Mouse (Mus musculus) CH12.LX (cell line): ENCODE results near the gene B4galt2. TPM values are rescaled to one million over a fixed set of nuclear protein-coding genes. Genes with fewer than 3 reads are reported as not detected.

Experiments used
- DNase-seq: peaks from one replicate; pipeline ENCODE4 v3.0.0-alpha.2; 2013; ENCODE audit errors: extremely low read depth
- H3K27ac ChIP-seq: 2 replicates; pipeline ENCODE4 v1.5.1; 2012; ENCODE audit warnings: low read depth, mild to moderate bottlenecking, control low read depth, moderate library complexity; ENCODE audit not compliant: insufficient read depth
- H3K27me3 ChIP-seq: replicated peaks from 2 replicates; pipeline ENCODE3; 2012; ENCODE audit warnings: inconsistent platforms
- H3K36me3 ChIP-seq, 2 experiments: replicated peaks in 1 of 2; 2 replicates each; pipeline versions ENCODE3 to v1.6.1; 2012; ENCODE audit warnings: inconsistent platforms in 1 of 2, low read length in 1 of 2, mild to moderate bottlenecking in 1 of 2, mixed read lengths in 1 of 2, moderate library complexity in 1 of 2; ENCODE audit not compliant: control insufficient read depth in 1 of 2, insufficient read depth in 1 of 2
- H3K4me1 ChIP-seq, 2 experiments: 2 replicates each; pipeline ENCODE4 v1.6.1; 2012; ENCODE audit warnings: inconsistent platforms in 1 of 2, moderate library complexity in 1 of 2; ENCODE audit not compliant: insufficient read depth in 2 of 2, control insufficient read depth in 1 of 2
- H3K4me2 ChIP-seq: 2 replicates; pipeline ENCODE4 v1.6.1; 2012; ENCODE audit warnings: low read depth, mild to moderate bottlenecking, control low read depth; ENCODE audit not compliant: poor library complexity, insufficient read depth, severe bottlenecking
- H3K4me3 ChIP-seq, 3 experiments: fragments of 150-350 bp in 1 of 3; sonication (generic) in 1 of 3; replicated peaks in 1 of 3; 2 replicates each; pipeline versions ENCODE3 to v1.5.1; 2011 to 2012; ENCODE audit warnings: low read depth in 2 of 3, low read length in 2 of 3, mild to moderate bottlenecking in 2 of 3, moderate library complexity in 2 of 3, control low read depth in 1 of 3, improper control_type of control experiment in 1 of 3, inconsistent platforms in 1 of 3, mixed read lengths in 1 of 3; ENCODE audit not compliant: poor library complexity in 1 of 3
- H3K79me2 ChIP-seq: replicated peaks from 2 replicates; pipeline ENCODE4 v1.6.1; 2012; ENCODE audit warnings: mild to moderate bottlenecking, moderate library complexity; ENCODE audit not compliant: control insufficient read depth, poor library complexity, insufficient read depth, severe bottlenecking; ENCODE audit errors: extremely low read depth
- H3K9ac ChIP-seq: 2 replicates; pipeline ENCODE4 v1.6.1; 2012; ENCODE audit warnings: low read depth, mild to moderate bottlenecking, control low read depth, moderate library complexity; ENCODE audit not compliant: insufficient read depth
- H3K9me3 ChIP-seq: replicated peaks from 2 replicates; pipeline ENCODE3; 2012; ENCODE audit warnings: low read length, inconsistent platforms, mixed read lengths
- CHD1 ChIP-seq: IDR thresholded peaks from 2 replicates; pipeline ENCODE4 v1.6.1; 2012; ENCODE audit warnings: low read depth, low read length, improper control_type of control experiment, inconsistent platforms
- CHD2 ChIP-seq: IDR thresholded peaks from 2 replicates; pipeline ENCODE4 v1.6.1; 2011; ENCODE audit warnings: low read length, improper control_type of control experiment
- E2F4 ChIP-seq: IDR thresholded peaks from 2 replicates; pipeline ENCODE4 v1.6.1; 2011; ENCODE audit warnings: low read depth, low read length, improper control_type of control experiment; ENCODE audit not compliant: insufficient replicate concordance
- GABPA ChIP-seq: IDR thresholded peaks from 2 replicates; pipeline ENCODE4 v1.6.1; 2012; ENCODE audit warnings: low read depth, low read length, improper control_type of control experiment, inconsistent platforms; ENCODE audit not compliant: insufficient replicate concordance
- HCFC1 ChIP-seq: IDR thresholded peaks from 2 replicates; pipeline ENCODE4 v1.6.1; 2012; ENCODE audit warnings: low read depth, mild to moderate bottlenecking, inconsistent platforms, low read length, improper control_type of control experiment
- JUN ChIP-seq: IDR thresholded peaks from 2 replicates; pipeline ENCODE4 v1.6.1; 2011; ENCODE audit warnings: low read depth, mild to moderate bottlenecking, low read length, improper control_type of control experiment, moderate library complexity; ENCODE audit not compliant: insufficient read depth
- JUND ChIP-seq: conservative IDR thresholded peaks from 2 replicates; pipeline ENCODE4 v1.6.1; 2011; ENCODE audit warnings: low read depth, low read length, improper control_type of control experiment
- MAZ ChIP-seq: IDR thresholded peaks from 2 replicates; pipeline ENCODE4 v1.6.1; 2012; ENCODE audit warnings: low read depth, mild to moderate bottlenecking, inconsistent platforms, low read length, improper control_type of control experiment, moderate library complexity
- MXI1 ChIP-seq: IDR thresholded peaks from 2 replicates; pipeline ENCODE4 v1.6.1; 2011; ENCODE audit warnings: mild to moderate bottlenecking, low read depth, low read length, improper control_type of control experiment
- MYC ChIP-seq: IDR thresholded peaks from 2 replicates; pipeline ENCODE4 v1.6.1; 2011; ENCODE audit warnings: low read depth, mild to moderate bottlenecking, improper control_type of control experiment, low read length
- NRF1 ChIP-seq: IDR thresholded peaks from 2 replicates; pipeline ENCODE4 v1.6.1; 2014; ENCODE audit warnings: low read depth, mild to moderate bottlenecking, inconsistent platforms, low read length, improper control_type of control experiment, moderate library complexity
- POLR2AphosphoS2 ChIP-seq: IDR thresholded peaks from 2 replicates; pipeline ENCODE4 v1.6.1; 2011; ENCODE audit warnings: low read depth, low read length, improper control_type of control experiment
- RCOR1 ChIP-seq: conservative IDR thresholded peaks from 2 replicates; pipeline ENCODE4 v1.6.1; 2012; ENCODE audit warnings: low read depth, mild to moderate bottlenecking, inconsistent platforms, low read length, improper control_type of control experiment
- SMC3 ChIP-seq: IDR thresholded peaks from 2 replicates; pipeline ENCODE4 v1.6.1; 2011; ENCODE audit warnings: low read depth, low read length, improper control_type of control experiment
- TCF12 ChIP-seq: IDR thresholded peaks from 2 replicates; pipeline ENCODE4 v1.6.1; 2014; ENCODE audit warnings: low read depth, mild to moderate bottlenecking, inconsistent platforms, low read length, improper control_type of control experiment
- UBTF ChIP-seq: IDR thresholded peaks from 2 replicates; pipeline ENCODE4 v1.6.1; 2012; ENCODE audit warnings: low read depth, mild to moderate bottlenecking, inconsistent platforms, low read length, improper control_type of control experiment, moderate library complexity
- USF1 ChIP-seq: IDR thresholded peaks from 2 replicates; pipeline ENCODE4 v1.6.1; 2014; ENCODE audit warnings: low read depth, mild to moderate bottlenecking, inconsistent platforms, low read length, improper control_type of control experiment
- ZC3H11A ChIP-seq: IDR thresholded peaks from 2 replicates; pipeline ENCODE4 v1.6.1; 2012; ENCODE audit warnings: low read depth, mild to moderate bottlenecking, inconsistent platforms, low read length, improper control_type of control experiment
- ZKSCAN1 ChIP-seq: IDR thresholded peaks from 2 replicates; pipeline ENCODE4 v1.6.1; 2012; ENCODE audit warnings: low read depth, inconsistent platforms, low read length, improper control_type of control experiment, borderline replicate concordance
- ZMIZ1 ChIP-seq: IDR thresholded peaks from 2 replicates; pipeline ENCODE4 v1.6.1; 2012; ENCODE audit warnings: low read depth, mild to moderate bottlenecking, inconsistent platforms, low read length, improper control_type of control experiment
- dilution Hi-C: fragments of 300-500 bp; cut with MboI; formaldehyde crosslinking; loops from 2 replicates; pipeline ENCODE4 v1.14.3; 2020; ENCODE audit warnings: low sequenced_read_pairs; ENCODE audit not compliant: extremely low pct_unique_long_range_greater_than_20kb, extremely low pct_ligation_motif_present
- in situ Hi-C: fragments of 300-500 bp; cut with MboI; formaldehyde crosslinking; loops from 3 replicates; pipeline ENCODE4 v1.14.3; 2019; ENCODE audit warnings: low sequenced_read_pairs, low pct_ligation_motif_present, low pct_unique_long_range_greater_than_20kb, mixed read lengths
- polyA plus RNA-seq: library from polyadenylated mRNA; unstranded; fragments of >175 nt; gene quantifications from 2 replicates; pipeline ENCODE4 v1.2.1, GENCODE M21; 2012; ENCODE audit warnings: low read depth; ENCODE audit not compliant: insufficient read length
- total RNA-seq, 2 experiments: library from RNA; depleted of rRNA; stranded (reverse); fragments of 300-350 nt in 1 of 2; fragments of >200 nt in 1 of 2; gene quantifications; 2 replicates each; pipeline ENCODE4 v1.2.3; 2012 to 2014

The B4galt2 gene
- total and polyA plus RNA-seq, 3 experiments = 0.14 to 0.25 TPM; not detected in 1

DNA sequence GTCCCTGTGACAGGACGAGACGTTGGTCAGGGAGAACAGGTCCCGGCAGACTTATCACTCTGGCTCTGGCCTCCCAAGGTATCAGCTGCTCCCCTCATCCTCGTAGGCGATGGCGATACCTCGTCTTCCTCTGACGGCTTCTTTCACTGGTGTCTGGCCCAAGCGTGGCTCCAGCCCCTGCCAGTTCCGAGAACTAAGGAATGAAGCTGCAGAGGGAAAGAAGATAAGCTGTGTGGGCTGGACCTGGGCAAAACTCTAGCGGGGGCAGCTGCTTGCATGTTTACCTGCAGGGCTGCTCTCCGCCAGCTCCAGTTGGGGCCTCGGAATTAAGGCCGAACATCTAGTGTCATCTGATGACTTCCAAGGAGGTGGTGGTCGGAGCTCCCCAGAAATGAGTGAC is 6.2 kb upstream of the B4galt2 start:
- Histone ChIP-seq H3K27me3 (no peaks in the 10 kb centered on the region), H3K4me1 (peaks cover 8 to 34% of the 10 kb centered on the region in 2 experiments), H3K36me3 (peaks cover 34 to 60% of the 10 kb centered on the region in 2 experiments), H3K27ac (no peak overlapping the region), H3K9ac (no peak overlapping the region), H3K4me3 (no peak overlapping the region), H3K9me3 (no peaks in the 10 kb centered on the region)
- DNase-seq = no peak
- dilution Hi-C loops = no loop called here
- TF ChIP-seq GABPA = no peak
- no peak for TF ChIP-seq MAZ
- no peak for TF ChIP-seq ZC3H11A
- no peak for TF ChIP-seq USF1
- no peak for TF ChIP-seq HCFC1
- no peak for TF ChIP-seq RCOR1
- no peak for TF ChIP-seq CHD2
- TF ChIP-seq SMC3 = no peak
- no peak for TF ChIP-seq MXI1
- no peak for TF ChIP-seq POLR2AphosphoS2
- TF ChIP-seq ZMIZ1 = no peak
- TF ChIP-seq JUN = no peak
- TF ChIP-seq MYC = no peak
- no peak for TF ChIP-seq ZKSCAN1
- TF ChIP-seq CHD1 = no peak
- no peak for TF ChIP-seq UBTF
- TF ChIP-seq TCF12 = no peak
- no peak for TF ChIP-seq NRF1
- TF ChIP-seq E2F4 = no peak
- TF ChIP-seq JUND = no peak
- TF ChIP-seq, all 38 proteins: peak for 0
- in situ Hi-C loops = no loop called here
- Histone ChIP-seq H3K79me2 (peaks cover 21% of the 10 kb centered on the region), H3K4me2 (no peak overlapping the region)

DNA sequence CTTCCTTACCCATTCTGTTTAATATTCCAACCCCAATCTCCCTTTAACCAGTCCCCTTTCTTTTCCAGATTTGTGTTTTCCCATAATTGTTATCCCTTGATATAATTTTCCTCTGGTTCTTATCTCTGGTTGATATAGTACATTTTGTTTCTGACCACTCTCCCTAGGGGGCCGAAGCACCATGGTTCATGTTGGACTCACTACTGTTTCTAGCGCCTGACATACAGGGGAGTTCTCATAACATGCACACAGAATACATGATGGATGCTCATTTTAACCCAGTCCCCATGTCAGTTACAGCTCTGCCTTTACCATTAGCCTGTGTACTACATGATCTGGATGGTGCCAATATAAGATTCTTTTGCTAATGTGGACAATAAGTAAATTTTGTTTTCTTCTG is 4.6 kb upstream of the B4galt2 start:
- Histone ChIP-seq H3K27me3 (no peaks in the 10 kb centered on the region), H3K4me3 (no peak overlapping the region), H3K4me1 (peaks cover 8 to 34% of the 10 kb centered on the region in 2 experiments), H3K27ac (no peak overlapping the region), H3K36me3 (peaks cover 38 to 59% of the 10 kb centered on the region in 2 experiments), H3K4me2 (no peak overlapping the region), H3K9me3 (no peaks in the 10 kb centered on the region), H3K79me2 (peaks cover 21% of the 10 kb centered on the region), H3K9ac (no peak overlapping the region)
- no peak for DNase-seq
- TF ChIP-seq ZKSCAN1 (no peak), POLR2AphosphoS2 (peak; percentile 6; the same call in 1 of the 2 replicates), UBTF (no peak), MXI1 (no peak)
- in situ Hi-C loops (no loop called here), dilution Hi-C loops (no loop called here)
